Mouse (Mus musculus) C2C12 (cell line): ENCODE measurements around the gene Nkpd1.

Experiments
- CEBPB ChIP-seq: IDR thresholded peaks from one replicate; pipeline ENCODE4 v1.6.1; 2011; ENCODE audit warnings: low read depth, mild to moderate bottlenecking, control low read depth, moderate library complexity
- CTCF ChIP-seq: IDR thresholded peaks from one replicate; pipeline ENCODE4 v1.5.1; 2011; ENCODE audit not compliant: control insufficient read depth, insufficient read depth, insufficient read length
- FOSL1 ChIP-seq: IDR thresholded peaks from one replicate; pipeline ENCODE4 v1.8.0; 2011; ENCODE audit warnings: mild to moderate bottlenecking, low read length; ENCODE audit not compliant: poor library complexity, insufficient read depth, severe bottlenecking
- MAX ChIP-seq: IDR thresholded peaks from one replicate; pipeline ENCODE4 v1.6.1; 2011; ENCODE audit warnings: mild to moderate bottlenecking, control low read depth
- MYOG ChIP-seq: IDR thresholded peaks from one replicate; pipeline ENCODE4 v1.6.1; 2011; ENCODE audit not compliant: control insufficient read depth, insufficient read length; ENCODE audit errors: extremely low read depth

- TF ChIP-seq CEBPB: no peak
- no peak for TF ChIP-seq CTCF
- TF ChIP-seq MYOG: no peak
- TF ChIP-seq FOSL1: no peak
- no peak for TF ChIP-seq MAX
Measured at GRCm38 (mm10) chr7:19468279-19468678, 49.4 kb upstream of the Nkpd1 start.
